Mouse (Mus musculus) olfactory bulb, adult 2 months (tissue): ENCODE results near the gene Csf3. TPM values are rescaled to one million over a fixed set of nuclear protein-coding genes. Genes with fewer than 3 reads are reported as not detected.

Source experiments
- H3K27ac ChIP-seq: fragments of 200-500 bp; 2 replicates; pipeline ENCODE4 v1.5.1; 2012; ENCODE audit warnings: low read depth, low read length; ENCODE audit not compliant: insufficient read depth
- H3K4me1 ChIP-seq: fragments of 200-500 bp; 2 replicates; pipeline ENCODE4 v1.6.1; 2012; ENCODE audit warnings: low read length; ENCODE audit not compliant: control insufficient read depth, insufficient read depth
- H3K4me3 ChIP-seq: fragments of 200-500 bp; 2 replicates; pipeline ENCODE4 v1.5.1; 2012; ENCODE audit warnings: mild to moderate bottlenecking, low read depth, low read length, moderate library complexity; ENCODE audit not compliant: insufficient read depth
- CTCF ChIP-seq: fragments of 200-500 bp; IDR thresholded peaks from 2 replicates; pipeline ENCODE4 v1.5.1; 2012; ENCODE audit warnings: low read depth, mild to moderate bottlenecking, low read length, moderate library complexity; ENCODE audit not compliant: insufficient read depth
- POLR2A ChIP-seq: fragments of 200-500 bp; IDR thresholded peaks from 2 replicates; pipeline ENCODE4 v1.6.1; 2012; ENCODE audit warnings: mild to moderate bottlenecking, low read depth, low read length, moderate library complexity; ENCODE audit not compliant: insufficient read depth
- whole genome bisulfite sequencing: fragments of 180-500 bp; shearing (Covaris S2); methylation state at CpG from one replicate; pipeline ENCODE4 v1.1.7; 2018; 5-methylcytosine and 5-hydroxymethylcytosine counted together
- polyA plus RNA-seq: library from polyadenylated mRNA; stranded (reverse); fragments of >200 nt; gene quantifications from 2 replicates; pipeline ENCODE4 v1.2.4, GENCODE M21; 2012; ENCODE audit warnings: low replicate concordance; ENCODE audit not compliant: missing spikeins, insufficient read depth, insufficient read length

The Csf3 gene
- polyA plus RNA-seq, 1 experiment: not detected

GRCm38 (mm10) chr11:98715946-98716345 is 14.9 kb downstream of the Csf3 start:
- WGBS: 93% methylated on average over 9 of the region's 9 CpGs
- Histone ChIP-seq H3K4me3 (no peak overlapping the region), H3K4me1 (peaks cover 13% of the 10 kb centered on the region), H3K27ac (no peak overlapping the region)
- TF ChIP-seq CTCF: no peak
- TF ChIP-seq POLR2A: no peak

DNA sequence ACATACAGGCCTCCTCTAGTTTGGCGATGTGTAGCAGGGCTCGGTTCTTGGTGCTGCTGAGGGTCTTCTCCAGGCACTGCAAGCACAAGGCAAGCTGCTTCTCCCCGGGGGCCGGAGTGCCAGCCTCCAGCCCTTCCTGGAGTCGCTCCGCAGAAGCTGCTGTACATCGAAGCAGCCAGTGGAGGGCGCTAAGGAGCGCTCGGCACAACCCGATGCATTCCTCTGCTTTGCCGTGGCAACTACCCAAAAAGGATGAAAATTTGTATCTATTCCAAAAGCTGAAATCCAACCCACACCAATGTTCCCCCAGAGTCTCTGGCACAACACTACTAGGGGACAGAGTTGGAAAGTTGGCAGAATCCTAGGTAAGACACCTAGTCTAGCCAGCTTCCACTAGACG is 16.8 kb downstream of the Csf3 start:
- peak; percentile 92 for TF ChIP-seq CTCF
- TF ChIP-seq POLR2A: no peak
- WGBS: 4% methylated on average over 13 of the region's 13 CpGs
- H3K27ac ChIP-seq: 0 out of 2 replicates have a peak overlapping the region, but pooled peaks have one; percentile 14
- peaks cover 20% of the 10 kb centered on the region for H3K4me1 ChIP-seq
- no peak overlapping the region for H3K4me3 ChIP-seq

DNA sequence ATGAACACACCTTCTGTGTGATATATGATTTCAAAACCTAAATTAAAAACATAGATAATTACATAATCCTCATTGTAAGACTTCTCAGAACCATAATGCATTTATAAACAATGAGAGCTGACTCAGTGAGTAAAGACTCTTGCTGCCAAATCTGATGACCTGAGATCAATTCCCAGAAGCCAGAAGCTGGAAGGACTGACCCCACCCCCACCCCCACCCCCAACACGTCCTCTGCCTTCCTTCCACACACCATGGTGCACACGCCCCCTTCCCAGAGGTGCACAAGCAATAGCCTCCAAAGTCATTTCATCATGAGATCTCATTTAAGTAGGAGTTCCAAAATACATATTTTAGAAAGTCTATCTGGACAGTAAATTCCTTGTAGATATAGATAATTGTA is 19.7 kb downstream of the Csf3 start:
- 65% methylated on average over 2 of the region's 2 CpGs for WGBS
- TF ChIP-seq CTCF (no peak), POLR2A (no peak)
- no peak overlapping the region for H3K4me3 ChIP-seq
- no peak overlapping the region for H3K27ac ChIP-seq
- H3K4me1 ChIP-seq: peaks cover 20% of the 10 kb centered on the region

DNA sequence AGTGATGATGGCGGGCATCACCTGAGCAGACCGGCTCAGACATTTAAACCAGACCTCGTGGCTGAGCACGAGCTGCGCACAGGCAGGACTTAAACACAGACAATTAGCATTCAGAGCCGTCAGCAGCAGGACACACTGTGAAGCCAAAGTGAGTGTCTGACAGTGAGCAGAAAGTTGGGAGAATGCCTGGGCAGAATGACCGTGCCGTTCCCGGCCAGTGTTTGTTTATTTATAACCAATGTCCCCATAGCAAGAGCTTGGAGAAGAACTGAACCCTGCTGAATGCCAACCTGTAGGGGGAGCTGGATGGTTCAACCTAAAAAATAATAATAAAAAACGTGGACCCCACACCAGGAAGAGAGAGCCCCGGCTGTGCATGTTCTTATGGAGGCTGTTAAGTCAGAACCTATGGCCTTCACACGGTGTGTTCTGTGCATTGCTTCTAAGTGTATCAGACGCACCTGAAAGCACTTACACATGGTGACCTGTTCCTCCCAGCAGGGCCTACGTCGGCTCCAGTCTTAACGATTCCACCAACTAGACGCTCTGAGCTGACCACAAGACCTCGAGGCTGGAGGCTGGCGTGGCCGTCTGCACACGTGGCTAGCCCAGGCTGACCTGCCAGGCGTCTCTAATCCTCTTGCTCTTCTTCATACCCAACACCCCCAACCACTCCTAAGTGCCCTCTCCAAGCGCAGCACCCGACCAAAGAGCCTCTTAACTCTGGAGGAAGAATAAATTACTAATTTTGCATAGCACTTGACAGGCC is 20.6 kb downstream of the Csf3 start:
- no peak for TF ChIP-seq POLR2A
- TF ChIP-seq CTCF: no peak
- 47% methylated on average over 24 of the region's 24 CpGs for WGBS
- Histone ChIP-seq H3K4me3 (no peak overlapping the region), H3K4me1 (peaks cover 20% of the 10 kb centered on the region), H3K27ac (peak overlapping the region; percentile 31; the same call in 1 of the 2 replicates)

GRCm38 (mm10) chr11:98723098-98723497 is 22.0 kb downstream of the Csf3 start:
- H3K27ac ChIP-seq: no peak overlapping the region
- no peak overlapping the region for H3K4me3 ChIP-seq
- peaks cover 13% of the 10 kb centered on the region for H3K4me1 ChIP-seq
- 88% methylated on average over 7 of the region's 7 CpGs for WGBS
- TF ChIP-seq POLR2A (no peak), CTCF (no peak)

GRCm38 (mm10) chr11:98725926-98726506 is 25.0 kb downstream of the Csf3 start:
- TF ChIP-seq POLR2A: no peak
- no peak for TF ChIP-seq CTCF
- 96% methylated on average over 15 of the region's 15 CpGs for WGBS
- Histone ChIP-seq H3K4me3 (no peak overlapping the region), H3K4me1 (peaks cover 16% of the 10 kb centered on the region), H3K27ac (no peak overlapping the region)

GRCm38 (mm10) chr11:98729119-98729588 is 28.1 kb downstream of the Csf3 start, which contains the start of gene Med24:
TSS of gene Med24 (minus strand) at chr11:98729435.
- under 1% methylated on average over 16 of the region's 16 CpGs for WGBS
- Histone ChIP-seq H3K27ac (peak within 1 kb of the TSS; percentile 84), H3K4me1 (peaks cover 13% of the 10 kb centered on the region), H3K4me3 (peak within 1 kb of the TSS; percentile 95)
- no peak for TF ChIP-seq CTCF
- TF ChIP-seq POLR2A: no peak

DNA sequence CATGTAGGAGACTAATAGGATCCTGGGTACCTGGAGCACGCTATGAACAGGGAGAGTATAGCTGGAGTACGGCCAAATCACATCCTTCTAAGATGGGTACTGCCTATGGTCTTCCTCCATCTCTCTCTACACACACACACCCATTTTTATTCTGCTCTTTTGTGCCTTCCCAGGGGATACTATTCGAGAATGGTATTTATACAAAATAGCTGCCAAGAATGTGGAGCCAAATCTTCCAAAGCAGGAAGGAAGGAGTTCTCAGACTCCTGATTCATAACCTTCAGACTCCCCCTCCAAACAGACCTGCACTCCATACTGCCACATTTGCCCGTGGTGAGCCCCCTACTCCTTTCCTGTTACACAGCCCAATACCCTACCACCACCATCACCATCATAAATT is 29.7 kb downstream of the Csf3 start:
- no peak for TF ChIP-seq CTCF
- TF ChIP-seq POLR2A: no peak
- Histone ChIP-seq H3K27ac (0 out of 2 replicates have a peak overlapping the region, but pooled peaks have one; percentile 17), H3K4me3 (no peak overlapping the region), H3K4me1 (peaks cover 13% of the 10 kb centered on the region)
- 34% methylated on average over 4 of the region's 4 CpGs for WGBS

DNA sequence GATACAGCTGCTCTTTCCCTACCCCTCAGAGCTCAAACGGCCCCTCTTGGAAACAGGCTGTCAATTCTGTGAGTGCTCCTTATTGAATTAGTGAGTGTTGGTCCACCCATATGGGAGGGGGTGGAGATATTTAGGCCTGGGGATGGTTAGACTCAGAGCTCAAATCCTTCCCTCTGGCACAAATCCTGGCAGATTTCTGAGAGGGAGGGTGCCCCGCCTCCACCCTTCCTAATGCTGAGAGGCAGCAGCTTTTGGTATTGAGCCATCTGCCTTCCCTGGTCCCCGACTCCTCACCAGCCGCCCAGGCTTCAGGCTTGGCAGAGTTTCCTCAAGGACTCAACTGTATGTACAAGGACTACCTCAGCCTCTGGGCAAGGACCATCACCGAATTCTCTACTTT is 30.1 kb downstream of the Csf3 start:
- Histone ChIP-seq H3K4me3 (no peak overlapping the region), H3K4me1 (peaks cover 13% of the 10 kb centered on the region), H3K27ac (0 out of 2 replicates have a peak overlapping the region, but pooled peaks have one; percentile 26)
- WGBS: 20% methylated on average over 5 of the region's 5 CpGs
- TF ChIP-seq POLR2A (no peak), CTCF (no peak)

DNA sequence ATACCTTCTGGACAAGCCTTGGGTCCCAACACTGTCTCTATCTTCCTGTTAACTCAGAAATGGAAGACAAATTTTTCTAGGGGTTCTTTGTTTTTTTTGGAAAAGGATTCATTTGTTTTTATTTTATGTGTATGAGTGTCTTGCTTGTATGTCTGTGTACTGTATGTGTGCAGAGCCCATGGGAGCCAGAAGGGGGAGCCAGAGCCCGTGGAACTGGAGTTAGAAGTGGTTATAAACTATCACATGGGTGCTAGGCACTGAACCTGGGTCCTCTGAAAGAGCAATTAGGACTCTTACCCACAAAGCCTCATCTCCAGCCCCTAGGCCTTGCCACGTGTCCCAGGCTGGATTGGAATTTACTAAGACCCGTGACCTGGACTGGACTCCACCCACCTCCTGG is 33.0 kb downstream of the Csf3 start:
- TF ChIP-seq POLR2A (no peak), CTCF (no peak)
- H3K4me3 ChIP-seq: no peak overlapping the region
- WGBS: 78% methylated on average over 3 of the region's 3 CpGs
- no peak overlapping the region for H3K27ac ChIP-seq
- H3K4me1 ChIP-seq: peaks cover 15% of the 10 kb centered on the region
